Mouse (Mus musculus): Measurements from ENCODE around the gene Vsx1. TPM values are rescaled to one million over a fixed set of nuclear protein-coding genes. Genes with fewer than 3 reads are reported as not detected.

The Vsx1 gene
- total and polyA plus RNA-seq, 3 experiments: not detected

DNA sequence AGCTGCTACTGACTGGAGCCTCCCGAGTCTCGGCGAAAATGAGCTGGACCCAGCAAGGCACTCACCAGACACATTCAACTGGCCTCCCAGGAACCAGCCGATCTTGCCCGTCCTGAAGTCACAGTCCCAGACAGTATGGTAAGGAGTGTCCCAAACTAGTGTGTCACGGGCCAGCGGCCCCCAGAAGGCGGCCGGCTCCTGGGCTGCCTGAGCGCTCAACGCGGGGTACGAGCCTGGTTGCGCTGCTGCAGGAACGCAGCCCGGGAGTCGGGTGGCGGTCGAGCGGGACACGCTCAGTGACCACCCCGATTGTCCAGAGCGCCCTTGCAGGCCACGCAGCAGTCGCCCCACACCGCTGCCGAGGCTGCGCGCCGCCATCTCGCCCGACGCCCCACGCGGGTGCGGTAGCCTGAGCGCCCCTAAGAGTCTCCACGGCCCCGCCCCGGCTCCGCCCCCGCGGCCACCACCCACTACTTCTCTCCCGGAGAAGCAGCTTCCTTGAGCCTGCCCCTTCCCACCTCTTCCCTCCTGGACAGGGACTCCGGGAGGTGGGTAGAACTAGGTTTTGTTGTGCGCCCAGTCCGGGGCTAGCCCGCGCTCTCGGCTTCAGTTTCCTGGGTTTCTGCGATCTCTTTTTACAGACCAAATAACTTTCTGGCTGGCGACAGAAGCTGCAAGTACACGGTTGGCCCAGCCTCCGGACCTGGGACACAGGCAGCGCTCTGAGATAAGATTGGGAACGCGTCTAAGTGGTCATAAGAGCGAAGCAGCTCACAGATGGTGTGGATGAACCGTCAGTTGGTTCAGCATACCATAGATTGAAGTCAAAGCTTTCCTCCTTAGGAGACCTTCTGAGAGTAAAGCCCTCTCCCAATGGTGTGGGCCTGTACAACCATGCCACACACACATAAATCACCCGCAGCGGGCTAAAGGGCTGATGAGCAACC, 21.1 kb downstream of the Vsx1 start, which contains the start of gene Acss1:
Acss1 (minus strand) TSS at position 681 of the 947 bp plus-strand sequence.
- in situ Hi-C loops (cut with MboI; ENCODE audit: low pct_ligation_motif_present, low pct_unique_long_range_greater_than_20kb, low sequenced_read_pairs) (no loop called here), dilution Hi-C loops (cut with MboI; ENCODE audit: extremely low pct_ligation_motif_present, extremely low pct_unique_long_range_greater_than_20kb, low sequenced_read_pairs) (no loop called here)
- Histone ChIP-seq H3K27me3 (replicated peaks) (no peaks in the 10 kb centered on the region), H3K4me1 (ENCODE audit: control insufficient read depth in 1 of 2, insufficient read depth in 2 of 2) (peaks cover 7 to 85% of the 10 kb centered on the region in 2 experiments), H3K4me3 (replicated peaks in 1 of 3; ENCODE audit: low read depth in 2 of 3, low read length in 2 of 3, poor library complexity in 1 of 3) (peak within 1 kb of the TSS; percentile 28 to 67 (median 36)), H3K79me2 (replicated peaks; ENCODE audit: control insufficient read depth, extremely low read depth, insufficient read depth, poor library complexity, severe bottlenecking) (no peaks in the 10 kb centered on the region), H3K4me2 (ENCODE audit: insufficient read depth, low read depth, poor library complexity, severe bottlenecking) (peak within 1 kb of the TSS; percentile 47), H3K36me3 (replicated peaks in 1 of 2; ENCODE audit: control insufficient read depth in 1 of 2, insufficient read depth in 1 of 2, low read length in 1 of 2) (no peaks in the 10 kb centered on the region), H3K9me3 (replicated peaks; ENCODE audit: low read length) (peaks cover 3% of the 10 kb centered on the region), H3K9ac (ENCODE audit: insufficient read depth, low read depth) (peak within 1 kb of the TSS; percentile 30; the same call in 1 of the 2 replicates), H3K27ac (ENCODE audit: insufficient read depth, low read depth) (no peak within 1 kb of the TSS)
- TF ChIP-seq GABPA (IDR thresholded peaks at IDR 0.05; ENCODE audit: insufficient replicate concordance, low read depth, low read length) (no peak), CHD2 (IDR thresholded peaks at IDR 0.05; ENCODE audit: low read length) (no peak), MYC (IDR thresholded peaks at IDR 0.05; ENCODE audit: low read depth, low read length) (no peak), ZNF384 (IDR thresholded peaks at IDR 0.05; ENCODE audit: low read depth, low read length) (no peak), EP300 (IDR thresholded peaks at IDR 0.05; ENCODE audit: low read length) (no peak), MAFK (IDR thresholded peaks at IDR 0.05; ENCODE audit: insufficient replicate concordance, low read length) (no peak)
- DNase-seq (ENCODE audit: extremely low read depth): no peak

DNA sequence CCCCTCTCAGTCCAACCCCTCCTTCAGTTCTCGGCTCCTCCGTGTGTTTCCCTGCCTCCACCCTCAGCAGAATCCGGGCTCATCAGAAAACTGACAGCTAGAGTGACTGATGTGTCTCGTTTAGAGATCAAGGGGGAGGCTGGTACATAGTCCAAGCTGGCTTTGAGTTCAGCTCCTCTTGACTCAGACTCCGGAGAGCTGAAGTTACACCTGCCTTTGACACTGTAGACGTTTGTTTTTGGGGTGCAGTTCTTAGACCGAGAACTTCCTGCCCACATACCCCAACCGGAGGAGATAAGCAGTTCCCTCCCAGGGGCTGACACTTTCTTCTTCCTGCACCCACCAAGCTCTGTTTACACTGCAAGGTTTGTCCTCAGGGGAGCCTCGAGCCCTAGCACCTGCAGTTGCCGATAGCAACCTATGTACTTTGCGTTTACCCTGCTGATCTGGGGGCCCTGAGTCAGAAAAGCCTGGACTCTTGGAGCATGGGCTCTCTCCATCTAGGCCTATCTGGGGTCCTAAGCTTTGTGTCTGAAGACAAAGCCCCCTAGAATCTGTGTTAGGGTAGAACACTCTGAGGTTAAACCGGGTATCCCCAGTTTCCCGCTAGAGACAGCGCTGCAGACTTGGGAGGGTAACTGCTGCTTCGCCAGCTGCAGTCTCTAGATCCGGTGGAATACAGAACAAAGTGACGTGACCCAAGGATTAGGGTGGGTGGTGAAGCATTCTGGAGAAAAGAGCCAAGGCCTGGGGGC, 21.9 kb downstream of the Vsx1 start:
- in situ Hi-C loops (cut with MboI; ENCODE audit: low pct_ligation_motif_present, low pct_unique_long_range_greater_than_20kb, low sequenced_read_pairs): no loop called here
- Histone ChIP-seq H3K9me3 (replicated peaks; ENCODE audit: low read length) (peaks cover 3% of the 10 kb centered on the region), H3K79me2 (replicated peaks; ENCODE audit: control insufficient read depth, extremely low read depth, insufficient read depth, poor library complexity, severe bottlenecking) (no peaks in the 10 kb centered on the region), H3K27me3 (replicated peaks) (no peaks in the 10 kb centered on the region), H3K36me3 (replicated peaks in 1 of 2; ENCODE audit: control insufficient read depth in 1 of 2, insufficient read depth in 1 of 2, low read length in 1 of 2) (no peaks in the 10 kb centered on the region), H3K4me3 (replicated peaks in 1 of 3; ENCODE audit: low read depth in 2 of 3, low read length in 2 of 3, poor library complexity in 1 of 3) (peak overlapping the region; percentile 28 to 67 (median 36)), H3K4me1 (ENCODE audit: control insufficient read depth in 1 of 2, insufficient read depth in 2 of 2) (peaks cover 7 to 76% of the 10 kb centered on the region in 2 experiments), H3K9ac (ENCODE audit: insufficient read depth, low read depth) (0 out of 2 replicates have a peak overlapping the region, but pooled peaks have one; percentile 30), H3K27ac (ENCODE audit: insufficient read depth, low read depth) (0 out of 2 replicates have a peak overlapping the region, but pooled peaks have one; percentile 2), H3K4me2 (ENCODE audit: insufficient read depth, low read depth, poor library complexity, severe bottlenecking) (peak overlapping the region; percentile 47)
- TF ChIP-seq MAZ (IDR thresholded peaks at IDR 0.05; ENCODE audit: low read depth, low read length) (0 out of 2 replicates have a peak, but pooled peaks have one; percentile 39), MXI1 (IDR thresholded peaks at IDR 0.05; ENCODE audit: low read depth, low read length) (0 out of 2 replicates have a peak, but pooled peaks have one; percentile 43), SMC3 (IDR thresholded peaks at IDR 0.05; ENCODE audit: low read depth, low read length) (no peak), NRF1 (IDR thresholded peaks at IDR 0.05; ENCODE audit: low read depth, low read length) (no peak), E2F4 (IDR thresholded peaks at IDR 0.05; ENCODE audit: insufficient replicate concordance, low read depth, low read length) (no peak), CHD1 (IDR thresholded peaks at IDR 0.05; ENCODE audit: low read depth, low read length) (no peak), CTCF (conservative IDR thresholded peaks at IDR 0.05 in 1 of 2, IDR thresholded peaks at IDR 0.05 in 1 of 2; ENCODE audit: low read depth in 2 of 2, low read length in 2 of 2) (no peak), MEF2A (IDR thresholded peaks at IDR 0.05; ENCODE audit: borderline replicate concordance, low read depth, low read length) (no peak), SIN3A (IDR thresholded peaks at IDR 0.05; ENCODE audit: low read length) (peak; percentile 70)
- dilution Hi-C loops (cut with MboI; ENCODE audit: extremely low pct_ligation_motif_present, extremely low pct_unique_long_range_greater_than_20kb, low sequenced_read_pairs): no loop called here
- no peak for DNase-seq (ENCODE audit: extremely low read depth)
